Mouse (Mus musculus) activated CD4-positive, CD25-positive, alpha-beta regulatory T cell, adult 4 months (primary cell): ENCODE results near the gene Aff2. TPM values are rescaled to one million over a fixed set of nuclear protein-coding genes. Genes with fewer than 3 reads are reported as not detected.

Experiments
- ATAC-seq: one replicate; pipeline ENCODE4 v1.8.0; 2017
- polyA plus RNA-seq, 2 experiments: library from polyadenylated mRNA; unstranded; fragments of 100-300 nt; shearing (Covaris generic); gene quantifications; one replicate each; pipeline ENCODE4 v1.2.1; 2017

Aff2 gene
- under 1 TPM in 1 of 2 experiments, not detected in 1; 0.57 TPM for polyA plus RNA-seq

GRCm38 (mm10) chrX:69360238-69361054 is at the start of gene Aff2:
Gene Aff2, plus strand, starts transcription at chrX:69360294.
- ATAC-seq = no peak

- no peak for ATAC-seq
Observed at GRCm38 (mm10) chrX:69337296-69337695, 22.8 kb upstream of the Aff2 start.

- no peak for ATAC-seq
Observed at GRCm38 (mm10) chrX:69355621-69356020, 4.5 kb upstream of the Aff2 start.

- ATAC-seq = no peak
Observed at GRCm38 (mm10) chrX:69359360-69359759, 734 bp upstream of the Aff2 start.

- ATAC-seq = no peak
Observed at GRCm38 (mm10) chrX:69359885-69360237, 233 bp upstream of the Aff2 start.

GRCm38 (mm10) chrX:69361055-69361558 is 1.0 kb downstream of the Aff2 start:
- ATAC-seq = no peak

GRCm38 (mm10) chrX:69364198-69364597 is 4.1 kb downstream of the Aff2 start:
- no peak for ATAC-seq

- ATAC-seq = no peak
Observed at GRCm38 (mm10) chrX:69373341-69373740, 13.2 kb downstream of the Aff2 start.

GRCm38 (mm10) chrX:69389738-69390137 is 29.6 kb downstream of the Aff2 start:
- no peak for ATAC-seq

- no peak for ATAC-seq
Observed at GRCm38 (mm10) chrX:69415043-69415442, 54.9 kb downstream of the Aff2 start.

- ATAC-seq = no peak
Observed at GRCm38 (mm10) chrX:69438422-69438821, 78.3 kb downstream of the Aff2 start.

- no peak for ATAC-seq
Observed at GRCm38 (mm10) chrX:69441937-69442336, 81.8 kb downstream of the Aff2 start.

GRCm38 (mm10) chrX:69460896-69461295 is 100.8 kb downstream of the Aff2 start:
- no peak for ATAC-seq

GRCm38 (mm10) chrX:69502061-69502460 is 142.0 kb downstream of the Aff2 start:
- ATAC-seq = no peak

GRCm38 (mm10) chrX:69518040-69518575 is 158.0 kb downstream of the Aff2 start:
- no peak for ATAC-seq

- no peak for ATAC-seq
Observed at GRCm38 (mm10) chrX:69540811-69541210, 180.7 kb downstream of the Aff2 start.

- no peak for ATAC-seq
Observed at GRCm38 (mm10) chrX:69579903-69580459, 219.9 kb downstream of the Aff2 start.

- no peak for ATAC-seq
Observed at GRCm38 (mm10) chrX:69608793-69609192, 248.7 kb downstream of the Aff2 start.

GRCm38 (mm10) chrX:69663038-69663437 is 302.9 kb downstream of the Aff2 start:
- no peak for ATAC-seq

GRCm38 (mm10) chrX:69666145-69666677 is 306.1 kb downstream of the Aff2 start:
- no peak for ATAC-seq

- ATAC-seq = no peak
Observed at GRCm38 (mm10) chrX:69675691-69676090, 315.6 kb downstream of the Aff2 start.

GRCm38 (mm10) chrX:69698840-69699239 is 338.7 kb downstream of the Aff2 start:
- no peak for ATAC-seq

- ATAC-seq = no peak
Observed at GRCm38 (mm10) chrX:69738972-69739371, 378.9 kb downstream of the Aff2 start.
